Comparison of ENCODE assay signal across 8 mouse cellular contexts in genomic region chr13:17838484-17838851, GRCm38 (mm10). TPM values are rescaled to one million over a fixed set of nuclear protein-coding genes. Genes with fewer than 3 reads are reported as not detected.
DNase-seq lines count a peak whose midpoint lies in the region; ATAC-seq and TF ChIP-seq lines count a peak whose summit lies in the region.

No protein-coding gene starts in this region.

- WGBS in forebrain, embryonic 15.5 days = 30% methylated on average over 4 of the region's 4 CpGs
- 34% methylated on average over 4 of the region's 4 CpGs for WGBS in intestine, embryonic 16.5 days
- WGBS in liver, postnatal 0 days (ENCODE audit: insufficient replicate concordance) = 29% methylated on average over 4 of the region's 4 CpGs
- 28% methylated on average over 4 of the region's 4 CpGs for WGBS in neural tube, embryonic 13.5 days

- TF ChIP-seq CTCF in liver, postnatal 0 days (IDR thresholded peaks at IDR 0.05; ENCODE audit: low read depth) = peak; percentile 71

- peak; percentile 62 for ATAC-seq in CD4-positive, CD25-positive, alpha-beta regulatory T cell, adult 4 months
- ATAC-seq in forebrain, embryonic 15.5 days (replicated peaks) = peak; percentile 60; the same call in 1 of the 2 replicates
- peak; percentile 62 for ATAC-seq in intestine, embryonic 16.5 days
- peak; percentile 41; the same call in 1 of the 2 replicates for ATAC-seq in liver, postnatal 0 days
- peak; percentile 69; the same call in 1 of the 2 replicates for ATAC-seq in neural tube, embryonic 13.5 days (ENCODE audit: low read depth)
- no peak for ATAC-seq in activated CD4-positive, CD25-positive, alpha-beta regulatory T cell, adult 4 months

- no peaks in the 10 kb centered on the region for H3K27me3 ChIP-seq in forebrain, embryonic 15.5 days
- no peaks in the 10 kb centered on the region for H3K27me3 ChIP-seq in intestine, embryonic 16.5 days (replicated peaks; ENCODE audit: control insufficient read depth, insufficient read depth, low read length)
- H3K27me3 ChIP-seq in liver, postnatal 0 days (ENCODE audit: insufficient read depth, low read length) = no peaks in the 10 kb centered on the region
- H3K27me3 ChIP-seq in neural tube, embryonic 13.5 days = no peaks in the 10 kb centered on the region

- no peak for TF ChIP-seq EP300 in liver, postnatal 0 days (IDR thresholded peaks at IDR 0.05; ENCODE audit: low read depth)

- H3K4me3 ChIP-seq in forebrain, embryonic 15.5 days = no peak overlapping the region
- H3K4me3 ChIP-seq in intestine, embryonic 16.5 days (ENCODE audit: low read length) = no peak overlapping the region
- H3K4me3 ChIP-seq in liver, postnatal 0 days (ENCODE audit: low read depth, low read length) = no peak overlapping the region
- no peak overlapping the region for H3K4me3 ChIP-seq in neural tube, embryonic 13.5 days

- no peaks in the 10 kb centered on the region for H3K9me3 ChIP-seq in forebrain, embryonic 15.5 days
- no peaks in the 10 kb centered on the region for H3K9me3 ChIP-seq in intestine, embryonic 16.5 days (ENCODE audit: control insufficient read depth, low read length)
- H3K9me3 ChIP-seq in liver, postnatal 0 days (ENCODE audit: low read length) = no peaks in the 10 kb centered on the region
- H3K9me3 ChIP-seq in neural tube, embryonic 13.5 days = no peaks in the 10 kb centered on the region

- H3K9ac ChIP-seq in forebrain, embryonic 15.5 days (replicated peaks) = no peak overlapping the region
- no peak overlapping the region for H3K9ac ChIP-seq in intestine, embryonic 16.5 days (ENCODE audit: low read depth, low read length)
- no peak overlapping the region for H3K9ac ChIP-seq in liver, postnatal 0 days (replicated peaks)
- no peak overlapping the region for H3K9ac ChIP-seq in neural tube, embryonic 13.5 days

- no peaks in the 10 kb centered on the region for H3K36me3 ChIP-seq in forebrain, embryonic 15.5 days
- H3K36me3 ChIP-seq in intestine, embryonic 16.5 days (ENCODE audit: control insufficient read depth, insufficient read depth, low read length) = no peaks in the 10 kb centered on the region
- H3K36me3 ChIP-seq in liver, postnatal 0 days (replicated peaks; ENCODE audit: insufficient read depth, low read length) = no peaks in the 10 kb centered on the region
- H3K36me3 ChIP-seq in neural tube, embryonic 13.5 days = no peaks in the 10 kb centered on the region

- H3K4me2 ChIP-seq in forebrain, embryonic 15.5 days (replicated peaks) = no peak overlapping the region
- H3K4me2 ChIP-seq in intestine, embryonic 16.5 days (ENCODE audit: low read depth, low read length) = no peak overlapping the region
- H3K4me2 ChIP-seq in liver, postnatal 0 days (ENCODE audit: low read depth, low read length) = no peak overlapping the region
- no peak overlapping the region for H3K4me2 ChIP-seq in neural tube, embryonic 13.5 days

- no peak overlapping the region for H3K27ac ChIP-seq in forebrain, embryonic 15.5 days (replicated peaks)
- H3K27ac ChIP-seq in intestine, embryonic 16.5 days (ENCODE audit: low read length) = no peak overlapping the region
- H3K27ac ChIP-seq in liver, postnatal 0 days (ENCODE audit: low read depth) = no peak overlapping the region
- H3K27ac ChIP-seq in neural tube, embryonic 13.5 days (replicated peaks) = no peak overlapping the region

- H3K4me1 ChIP-seq in forebrain, embryonic 15.5 days = no peaks in the 10 kb centered on the region
- peaks cover 8% of the 10 kb centered on the region; the same call in 1 of the 2 replicates for H3K4me1 ChIP-seq in intestine, embryonic 16.5 days (ENCODE audit: control insufficient read depth, insufficient read depth, low read length)
- H3K4me1 ChIP-seq in liver, postnatal 0 days (ENCODE audit: insufficient read depth) = peaks cover 3% of the 10 kb centered on the region; the same call in 1 of the 2 replicates
- no peaks in the 10 kb centered on the region for H3K4me1 ChIP-seq in neural tube, embryonic 13.5 days (replicated peaks)

- peak; percentile 88 for DNase-seq in 3T3-L1 (ENCODE audit: low read depth, low spot score)
- peak; percentile 33 for DNase-seq in cerebellum, adult 11 months
- DNase-seq in liver, postnatal 0 days = peak; percentile 69

RNA-seq across cellular contexts. Expression of gene Cdk13, which starts 33.6 kb away (rescaled TPM):
- 10 to 100 TPM; 26.7 to 28.0 TPM for polyA plus RNA-seq in CD4-positive, CD25-positive, alpha-beta regulatory T cell, adult 4 months (2017; shearing (Covaris generic))
- polyA plus RNA-seq in forebrain, embryonic 15.5 days (2015; fragmentation: Nextera tagmentation; extraction: Ambion mirVana) = 19.6 and 19.7 TPM in 2 replicates
- 7.0 and 7.5 TPM in 2 replicates for polyA plus RNA-seq in intestine, embryonic 16.5 days (2015; fragmentation: Nextera tagmentation; extraction: Ambion mirVana)
- 5.0 and 6.6 TPM in 2 replicates for polyA plus RNA-seq in liver, postnatal 0 days (2015; fragmentation: Nextera tagmentation; extraction: Ambion mirVana)
- polyA plus RNA-seq in neural tube, embryonic 13.5 days (2015; fragmentation: Nextera tagmentation; extraction: Ambion mirVana) = 15.1 and 16.6 TPM in 2 replicates
- polyA plus RNA-seq in activated CD4-positive, CD25-positive, alpha-beta regulatory T cell, adult 4 months (2017; shearing (Covaris generic)) = 10 to 100 TPM; 17.6 to 24.3 TPM

Comparison
In these comparisons a context has a peak if more than half of its experiments do, and no peak if none do; other contexts are left out.
1. DNase-seq: peak in every context shown above with its lines; median percentile 88 in 3T3-L1; 69 in liver, postnatal 0 days; 33 in cerebellum, adult 11 months.